Mouse (Mus musculus): ENCODE measurements around the gene Klhl1. TPM values are rescaled to one million over a fixed set of nuclear protein-coding genes. Genes with fewer than 3 reads are reported as not detected.

Klhl1 gene
- not detected in 2 replicates for polyA plus RNA-seq (2015; fragmentation: Nextera tagmentation; extraction: Ambion mirVana)

DNA sequence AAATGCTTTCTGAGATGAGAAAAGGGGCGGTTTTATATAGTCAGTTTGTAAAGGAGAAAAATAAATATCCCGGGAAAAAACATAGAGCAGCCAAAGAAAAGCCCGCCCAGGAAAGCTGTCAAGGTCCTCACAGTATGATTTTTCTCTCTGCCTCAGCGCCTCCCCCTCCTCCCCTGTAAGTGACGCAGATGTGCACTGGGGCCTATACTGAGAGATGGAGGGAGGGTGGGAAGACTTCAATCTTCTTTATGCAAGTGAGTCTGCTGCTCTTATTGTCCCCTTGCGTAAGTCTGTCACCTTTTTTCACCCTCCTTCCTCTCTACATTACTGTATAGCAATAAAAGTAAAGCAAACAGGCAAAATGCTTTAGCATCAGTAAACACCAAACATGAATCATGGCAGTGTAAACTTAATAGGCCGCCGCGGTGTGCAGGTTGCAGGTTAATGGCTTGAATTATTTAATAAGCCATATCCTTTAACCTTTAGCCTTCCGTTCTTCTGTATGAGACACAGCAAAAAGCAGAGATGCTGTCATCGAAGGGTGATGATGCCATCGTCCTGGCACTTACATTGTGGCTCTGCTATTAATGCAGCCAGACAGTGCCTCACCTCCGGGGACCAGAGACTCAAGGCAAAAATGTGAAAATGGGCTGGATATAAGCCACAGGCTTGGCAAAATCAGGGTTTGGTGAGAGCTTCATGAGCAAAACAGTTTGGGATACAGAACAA is at the start of gene Klhl1:
Gene Klhl1 (minus strand): TSS at position 149 of the 729 bp plus-strand sequence.
- WGBS (ENCODE audit: insufficient replicate concordance): 48% methylated on average over 13 of the region's 13 CpGs
- no peak within 1 kb of the TSS for H3K27ac ChIP-seq
- no peaks in the 10 kb centered on the region for H3K4me1 ChIP-seq (replicated peaks)
- DNase-seq (no peak), ATAC-seq (ENCODE audit: low read depth) (no peak)
- H3K9ac ChIP-seq: no peak within 1 kb of the TSS
- H3K4me2 ChIP-seq: peak within 1 kb of the TSS; percentile 42
- peaks cover 10% of the 10 kb centered on the region for H3K27me3 ChIP-seq
- H3K9me3 ChIP-seq (replicated peaks): no peaks in the 10 kb centered on the region
- H3K36me3 ChIP-seq: no peaks in the 10 kb centered on the region
- no peak within 1 kb of the TSS for H3K4me3 ChIP-seq (replicated peaks)

DNA sequence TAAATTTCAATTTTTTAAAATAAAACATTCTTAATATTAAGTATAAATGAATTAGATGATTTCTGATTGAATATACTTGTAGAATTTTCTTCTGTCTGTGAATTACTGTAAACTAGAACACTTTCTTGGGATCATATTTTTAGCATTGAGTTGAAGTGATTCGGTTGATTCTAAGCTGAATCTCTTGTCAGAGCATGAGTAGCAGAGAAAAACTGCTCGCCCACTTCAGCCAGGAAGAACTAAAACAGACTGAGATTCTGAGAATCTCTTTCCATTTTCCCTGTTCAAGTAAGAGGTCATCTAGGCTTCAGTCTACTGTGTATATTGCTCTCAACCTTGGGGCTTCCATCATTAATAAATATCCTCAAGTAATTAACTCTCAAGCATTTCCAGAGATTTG is 34.8 kb upstream of the Klhl1 start:
- Histone ChIP-seq H3K36me3 (no peaks in the 10 kb centered on the region), H3K9ac (no peak overlapping the region)
- 63% methylated on average over 2 of the region's 2 CpGs for WGBS (ENCODE audit: insufficient replicate concordance)

DNA sequence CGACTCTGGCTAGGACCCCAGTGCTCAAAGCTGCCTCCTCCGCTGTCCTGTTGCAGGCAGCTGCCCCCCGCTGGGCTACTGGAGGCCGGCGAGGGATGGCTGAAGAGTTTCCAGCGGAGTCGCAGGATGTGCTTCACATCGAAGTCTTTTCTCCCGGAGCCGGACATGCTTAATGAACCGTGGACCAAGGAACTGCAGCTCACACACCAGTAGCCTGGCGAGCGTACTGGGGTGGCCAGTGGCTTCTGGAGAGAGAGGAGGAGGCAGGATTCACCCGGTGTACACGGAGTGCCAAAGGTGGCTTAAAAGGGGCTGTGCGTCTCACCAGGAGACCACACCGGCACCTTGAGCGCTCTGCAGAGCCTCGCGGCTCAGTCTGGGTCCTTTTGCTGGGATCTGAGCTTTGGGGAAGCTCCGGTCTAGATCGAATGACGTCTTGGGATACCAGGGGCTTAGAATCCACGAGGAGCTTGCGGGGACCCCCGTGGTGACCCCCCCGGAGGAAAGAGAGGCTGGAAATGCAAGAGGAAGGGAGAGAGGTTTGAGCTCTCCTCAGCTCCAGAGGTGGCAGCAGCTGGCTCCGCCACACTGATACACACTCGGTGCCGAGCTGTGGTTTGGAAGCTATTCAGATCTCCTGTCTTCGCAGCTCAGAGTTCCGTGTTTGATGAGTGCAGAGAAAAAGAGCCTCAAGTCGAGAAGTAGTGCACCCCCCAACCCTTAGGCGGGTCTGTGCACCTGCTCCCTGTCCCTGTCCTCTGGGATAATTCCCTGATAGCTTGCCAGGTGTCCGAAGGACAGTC is 550 bp downstream of the Klhl1 start:
- no peak for ATAC-seq (ENCODE audit: low read depth)
- Histone ChIP-seq H3K4me3 (replicated peaks) (no peak overlapping the region), H3K27me3 (peaks cover 10% of the 10 kb centered on the region), H3K36me3 (no peaks in the 10 kb centered on the region), H3K4me2 (peak overlapping the region; percentile 42), H3K9me3 (replicated peaks) (no peaks in the 10 kb centered on the region), H3K4me1 (replicated peaks) (no peaks in the 10 kb centered on the region), H3K9ac (no peak overlapping the region), H3K27ac (no peak overlapping the region)
- DNase-seq: no peak
- WGBS (ENCODE audit: insufficient replicate concordance): 2% methylated on average over 35 of the region's 35 CpGs

More for the DNA sequence above, 34.8 kb upstream of the Klhl1 start:
- H3K9me3 ChIP-seq (replicated peaks): no peaks in the 10 kb centered on the region
- no peaks in the 10 kb centered on the region for H3K4me1 ChIP-seq (replicated peaks)
- H3K4me2 ChIP-seq: no peak overlapping the region
- DNase-seq (no peak), ATAC-seq (ENCODE audit: low read depth) (no peak)
- H3K27me3 ChIP-seq: no peaks in the 10 kb centered on the region
- no peak overlapping the region for H3K27ac ChIP-seq
- no peak overlapping the region for H3K4me3 ChIP-seq (replicated peaks)

DNA sequence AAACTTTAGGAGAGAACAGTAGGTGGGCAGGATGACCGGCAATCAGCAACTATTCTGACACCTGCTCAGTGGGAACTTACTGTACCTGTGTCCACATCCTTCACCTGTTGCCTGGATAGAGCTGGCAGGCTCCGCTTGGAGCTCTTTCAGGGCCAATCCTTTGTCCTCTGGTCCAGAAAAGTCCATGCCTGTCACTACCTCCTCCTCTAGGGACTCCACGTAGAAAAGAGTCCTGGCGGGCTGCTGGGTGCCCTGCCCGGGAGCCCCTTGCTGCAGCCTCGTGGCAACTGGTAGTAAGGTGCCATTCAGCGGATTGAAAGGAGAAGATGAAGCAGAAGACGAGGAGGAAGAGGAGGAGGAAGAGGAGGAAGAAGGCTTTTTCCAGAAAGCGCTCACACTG is 1.2 kb downstream of the Klhl1 start:
- Histone ChIP-seq H3K4me1 (replicated peaks) (no peaks in the 10 kb centered on the region), H3K36me3 (no peaks in the 10 kb centered on the region), H3K4me3 (replicated peaks) (no peak overlapping the region), H3K27me3 (peaks cover 10% of the 10 kb centered on the region), H3K27ac (no peak overlapping the region), H3K4me2 (peak overlapping the region; percentile 42; the same call in 1 of the 2 replicates), H3K9ac (no peak overlapping the region), H3K9me3 (replicated peaks) (no peaks in the 10 kb centered on the region)
- ATAC-seq (ENCODE audit: low read depth) (no peak), DNase-seq (no peak)
- 12% methylated on average over 9 of the region's 9 CpGs for WGBS (ENCODE audit: insufficient replicate concordance)

DNA sequence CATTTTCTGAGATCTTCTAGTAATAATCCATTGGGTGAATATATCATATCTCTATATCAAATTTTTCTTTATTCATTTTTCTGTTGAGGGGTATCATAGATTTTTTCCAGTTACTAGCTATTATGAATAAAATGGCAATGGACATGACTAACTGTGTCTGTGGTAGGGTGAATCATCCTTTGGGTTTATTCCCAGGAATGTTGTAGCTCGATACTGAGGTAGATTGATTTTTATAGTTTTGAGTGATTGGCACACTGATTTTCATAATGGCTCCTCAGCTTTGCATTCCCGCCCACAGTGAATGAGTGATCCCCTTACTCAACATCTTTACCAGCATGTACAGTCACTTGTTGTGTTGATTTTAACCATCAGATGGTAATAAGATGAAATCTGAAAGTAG is 19.0 kb downstream of the Klhl1 start:
- H3K36me3 ChIP-seq: no peaks in the 10 kb centered on the region
- no peak overlapping the region for H3K9ac ChIP-seq
- ATAC-seq (ENCODE audit: low read depth) (no peak), DNase-seq (no peak)
- H3K9me3 ChIP-seq (replicated peaks): no peaks in the 10 kb centered on the region
- no peak overlapping the region for H3K4me3 ChIP-seq (replicated peaks)
- no peaks in the 10 kb centered on the region for H3K4me1 ChIP-seq (replicated peaks)
- 60% methylated on average over 2 of the region's 2 CpGs for WGBS (ENCODE audit: insufficient replicate concordance)
- H3K4me2 ChIP-seq: no peak overlapping the region
- H3K27ac ChIP-seq: no peak overlapping the region
- H3K27me3 ChIP-seq: no peaks in the 10 kb centered on the region

DNA sequence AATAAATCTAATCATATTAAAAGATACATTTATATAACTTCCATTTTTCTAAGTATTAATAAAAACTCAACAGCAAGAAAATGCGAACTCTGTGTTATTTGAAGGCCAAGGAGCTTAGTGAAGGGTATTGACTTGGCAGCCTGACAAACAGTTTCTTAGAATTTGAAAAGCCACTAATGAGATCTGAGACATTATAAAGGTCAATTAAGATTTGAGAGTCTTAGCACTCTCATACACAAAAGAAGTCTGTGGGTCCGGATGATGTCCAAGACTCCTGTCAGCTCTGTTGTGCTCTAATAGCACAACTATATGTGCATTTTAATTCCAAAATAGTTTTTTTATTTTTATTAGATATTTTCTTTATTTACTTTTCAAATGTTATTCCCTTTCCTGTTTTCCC is 47.1 kb downstream of the Klhl1 start:
- Histone ChIP-seq H3K36me3 (no peaks in the 10 kb centered on the region), H3K9ac (no peak overlapping the region), H3K27me3 (no peaks in the 10 kb centered on the region), H3K4me3 (replicated peaks) (no peak overlapping the region), H3K4me2 (no peak overlapping the region), H3K9me3 (replicated peaks) (no peaks in the 10 kb centered on the region), H3K4me1 (replicated peaks) (no peaks in the 10 kb centered on the region), H3K27ac (no peak overlapping the region)
- ATAC-seq (ENCODE audit: low read depth) (no peak), DNase-seq (no peak)
- 76% methylated on average over 2 of the region's 2 CpGs for WGBS (ENCODE audit: insufficient replicate concordance)

DNA sequence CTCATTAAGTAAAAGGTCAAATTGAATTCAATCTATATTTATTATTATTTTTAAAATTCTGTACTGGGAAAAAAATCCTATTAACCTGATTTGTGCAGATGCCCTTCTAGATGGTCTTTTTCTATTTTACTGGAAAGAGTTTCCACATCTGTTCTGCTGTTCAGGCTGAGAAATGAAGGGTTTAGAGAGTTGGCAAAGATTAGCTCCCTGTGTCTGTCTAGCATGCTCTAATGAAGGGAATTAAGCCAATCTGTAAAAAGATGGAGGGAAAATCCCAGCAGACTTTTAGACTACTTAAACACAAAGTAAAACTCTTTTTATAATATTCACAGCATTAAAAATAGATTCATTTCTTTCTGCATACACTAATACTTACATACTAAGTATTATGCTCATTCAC is 47.6 kb downstream of the Klhl1 start:
- Histone ChIP-seq H3K27me3 (no peaks in the 10 kb centered on the region), H3K9ac (no peak overlapping the region), H3K36me3 (no peaks in the 10 kb centered on the region), H3K4me3 (replicated peaks) (no peak overlapping the region), H3K9me3 (replicated peaks) (no peaks in the 10 kb centered on the region), H3K27ac (no peak overlapping the region), H3K4me2 (no peak overlapping the region), H3K4me1 (replicated peaks) (no peaks in the 10 kb centered on the region)
- ATAC-seq (ENCODE audit: low read depth): no peak
- no peak for DNase-seq

DNA sequence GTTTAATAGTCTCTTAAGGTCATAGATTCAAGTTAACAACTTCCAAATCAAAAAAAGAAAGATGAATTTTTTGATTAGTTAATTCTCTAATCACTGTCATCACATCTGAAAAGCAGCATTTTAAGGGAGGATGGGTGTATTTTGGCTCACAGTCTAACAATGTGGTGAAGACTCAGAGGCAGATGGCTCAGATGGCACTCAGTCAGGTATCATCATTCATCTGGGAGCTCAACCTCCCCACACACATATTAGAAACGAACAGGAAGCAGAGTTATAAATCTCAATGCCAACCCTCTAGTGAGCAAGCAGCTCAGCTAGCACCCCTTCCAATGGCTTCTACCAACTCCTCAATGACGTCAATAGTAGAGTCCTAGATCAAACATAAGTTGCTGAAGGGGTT is 57.1 kb downstream of the Klhl1 start:
- no peak overlapping the region for H3K27ac ChIP-seq

DNA sequence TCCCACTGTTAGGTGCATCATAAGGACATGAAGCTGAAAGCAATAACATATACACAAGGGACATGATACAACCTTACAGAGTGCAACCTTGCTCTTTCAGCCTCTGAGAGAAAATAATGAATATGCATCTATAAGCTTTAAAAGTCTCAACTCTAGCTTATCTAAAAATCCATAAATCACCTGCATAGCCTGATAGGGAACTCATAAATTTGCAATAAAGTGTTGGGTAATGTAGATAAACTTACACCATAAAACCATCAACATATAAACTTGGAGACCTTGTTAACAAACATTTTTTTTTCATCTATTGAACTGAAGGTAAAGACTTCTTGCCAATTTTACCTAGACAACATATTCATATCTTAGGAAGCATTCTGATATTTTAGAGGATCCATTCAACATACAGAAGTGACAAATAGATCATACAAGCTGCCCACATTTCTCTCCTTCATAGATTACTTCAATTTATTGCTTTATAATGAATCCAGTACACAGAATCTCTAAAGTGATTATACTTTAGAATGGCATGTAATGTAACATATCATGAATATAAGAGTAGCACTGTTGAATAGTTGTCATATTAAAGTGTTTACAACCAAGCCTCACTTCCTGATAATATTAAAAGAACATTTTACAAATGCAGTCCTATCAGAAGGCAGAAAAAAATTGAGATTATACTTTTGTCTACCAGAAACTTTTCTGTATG is 126.7 kb downstream of the Klhl1 start:
- Histone ChIP-seq H3K4me2 (no peak overlapping the region), H3K9ac (no peak overlapping the region), H3K4me1 (replicated peaks) (no peaks in the 10 kb centered on the region), H3K9me3 (replicated peaks) (no peaks in the 10 kb centered on the region), H3K4me3 (replicated peaks) (no peak overlapping the region), H3K27ac (no peak overlapping the region), H3K36me3 (no peaks in the 10 kb centered on the region), H3K27me3 (no peaks in the 10 kb centered on the region)
- ATAC-seq (ENCODE audit: low read depth) (no peak), DNase-seq (no peak)

More for the DNA sequence above, 57.1 kb downstream of the Klhl1 start:
- Histone ChIP-seq H3K27me3 (no peaks in the 10 kb centered on the region), H3K36me3 (no peaks in the 10 kb centered on the region), H3K4me1 (replicated peaks) (no peaks in the 10 kb centered on the region), H3K4me3 (replicated peaks) (no peak overlapping the region), H3K9me3 (replicated peaks) (no peaks in the 10 kb centered on the region), H3K4me2 (no peak overlapping the region), H3K9ac (no peak overlapping the region)
- ATAC-seq (ENCODE audit: low read depth) (no peak), DNase-seq (no peak)
- WGBS (ENCODE audit: insufficient replicate concordance): 46% methylated on average over 2 of the region's 2 CpGs

DNA sequence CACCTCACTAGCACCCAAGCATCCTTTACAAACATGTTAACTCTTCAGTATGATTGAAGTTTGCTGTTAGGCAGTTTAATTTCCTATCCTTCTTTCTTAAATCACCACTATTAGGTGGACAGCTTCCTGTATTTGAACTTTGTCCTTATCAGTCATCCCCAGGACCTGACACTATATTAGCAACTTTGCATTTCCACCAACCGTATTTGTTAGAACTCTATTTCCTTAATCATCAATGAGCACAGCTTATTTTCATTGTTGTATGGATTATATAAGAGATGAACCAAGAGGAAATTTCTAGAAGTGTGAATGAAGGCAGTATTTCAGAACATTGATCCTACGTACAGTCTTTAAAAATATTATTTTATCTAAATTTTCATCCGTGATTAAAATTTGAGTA is 156.2 kb downstream of the Klhl1 start:
- WGBS (ENCODE audit: insufficient replicate concordance): 65% methylated on average over 3 of the region's 3 CpGs
- H3K4me1 ChIP-seq (replicated peaks): no peaks in the 10 kb centered on the region
- no peaks in the 10 kb centered on the region for H3K36me3 ChIP-seq
- ATAC-seq (ENCODE audit: low read depth) (no peak), DNase-seq (no peak)
- no peaks in the 10 kb centered on the region for H3K27me3 ChIP-seq
- no peak overlapping the region for H3K9ac ChIP-seq
- no peak overlapping the region for H3K27ac ChIP-seq
- no peaks in the 10 kb centered on the region for H3K9me3 ChIP-seq (replicated peaks)
- no peak overlapping the region for H3K4me3 ChIP-seq (replicated peaks)
- no peak overlapping the region for H3K4me2 ChIP-seq

DNA sequence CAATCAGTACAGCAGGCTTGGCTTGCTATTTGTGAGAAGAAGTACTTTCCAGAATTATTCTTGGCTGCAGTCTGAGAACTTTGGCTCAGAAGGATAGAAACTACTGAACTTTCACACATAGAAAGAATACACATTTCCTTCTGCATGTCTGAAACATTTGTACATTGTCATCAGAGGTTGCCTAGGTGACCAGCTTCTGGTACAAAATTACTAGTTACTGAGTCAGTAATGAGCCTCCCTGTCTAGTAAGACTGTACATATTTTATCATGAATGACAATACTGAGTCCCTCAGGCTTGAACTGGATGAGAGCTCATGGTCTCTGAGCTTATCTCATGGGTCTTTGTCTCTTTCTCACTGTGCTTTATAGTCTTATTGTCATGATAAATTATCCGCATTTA is 170.7 kb downstream of the Klhl1 start:
- Histone ChIP-seq H3K27ac (no peak overlapping the region), H3K9ac (no peak overlapping the region), H3K27me3 (no peaks in the 10 kb centered on the region), H3K9me3 (replicated peaks) (no peaks in the 10 kb centered on the region), H3K4me2 (no peak overlapping the region), H3K36me3 (no peaks in the 10 kb centered on the region), H3K4me1 (replicated peaks) (no peaks in the 10 kb centered on the region), H3K4me3 (replicated peaks) (no peak overlapping the region)
- DNase-seq: no peak
- ATAC-seq (ENCODE audit: low read depth): no peak
- 70% methylated on average over 1 of the region's 1 CpGs for WGBS (ENCODE audit: insufficient replicate concordance)

Measured in liver, embryonic 13.5 days (tissue).